Mouse (Mus musculus) bone marrow macrophage, adult 2 months (primary cell): ENCODE measurements around the gene Ilf3. TPM values are rescaled to one million over a fixed set of nuclear protein-coding genes. Genes with fewer than 3 reads are reported as not detected.

ENCODE experiments used
- H3K27ac ChIP-seq: 2 replicates; pipeline ENCODE4 v1.5.1; 2012; ENCODE audit warnings: low read depth, low read length; ENCODE audit not compliant: insufficient read depth
- H3K4me1 ChIP-seq: 2 replicates; pipeline ENCODE4 v1.6.1; 2012; ENCODE audit warnings: low read length; ENCODE audit not compliant: control insufficient read depth, insufficient read depth
- H3K4me3 ChIP-seq: 2 replicates; pipeline ENCODE4 v1.5.1; 2012; ENCODE audit warnings: mild to moderate bottlenecking, low read length, moderate library complexity; ENCODE audit not compliant: insufficient read depth
- CTCF ChIP-seq: IDR thresholded peaks from 2 replicates; pipeline ENCODE4 v1.5.1; 2012; ENCODE audit warnings: low read depth, mild to moderate bottlenecking, low read length, moderate library complexity
- POLR2A ChIP-seq: IDR thresholded peaks from 2 replicates; pipeline ENCODE4 v1.6.1; 2012; ENCODE audit warnings: mild to moderate bottlenecking, low read depth, low read length, borderline replicate concordance
- polyA plus RNA-seq: library from polyadenylated mRNA; stranded (reverse); fragments of >200 nt; gene quantifications from 2 replicates; pipeline ENCODE4 v1.2.4, GENCODE M21; 2012; ENCODE audit not compliant: missing spikeins, insufficient read depth, insufficient read length

Gene Ilf3
- polyA plus RNA-seq, 1 experiment = 42.9 TPM

DNA sequence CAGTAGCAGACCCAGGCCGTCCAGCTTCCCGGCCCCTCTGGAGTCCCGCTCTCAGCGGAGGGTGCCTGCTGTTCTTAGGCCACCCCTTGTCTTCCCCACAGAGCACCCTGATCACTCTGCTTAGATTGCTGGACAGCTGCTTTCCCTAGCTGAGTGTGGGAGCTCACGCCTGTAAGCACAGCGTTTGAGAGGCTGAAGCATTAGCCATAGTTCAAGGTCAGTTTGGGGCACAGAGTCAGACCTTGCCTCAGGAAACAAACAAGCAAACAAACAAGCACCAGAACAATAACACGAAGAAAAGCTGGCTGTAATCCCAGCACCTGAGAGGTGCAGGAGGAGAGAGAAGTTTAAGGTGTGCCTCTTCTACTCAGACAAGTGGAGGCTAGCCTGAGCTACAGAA, 64.4 kb downstream of the Ilf3 start:
- H3K4me1 ChIP-seq = peaks cover 56% of the 10 kb centered on the region
- no peak for TF ChIP-seq CTCF
- TF ChIP-seq POLR2A = no peak
- H3K4me3 ChIP-seq = no peak overlapping the region
- H3K27ac ChIP-seq = no peak overlapping the region

DNA sequence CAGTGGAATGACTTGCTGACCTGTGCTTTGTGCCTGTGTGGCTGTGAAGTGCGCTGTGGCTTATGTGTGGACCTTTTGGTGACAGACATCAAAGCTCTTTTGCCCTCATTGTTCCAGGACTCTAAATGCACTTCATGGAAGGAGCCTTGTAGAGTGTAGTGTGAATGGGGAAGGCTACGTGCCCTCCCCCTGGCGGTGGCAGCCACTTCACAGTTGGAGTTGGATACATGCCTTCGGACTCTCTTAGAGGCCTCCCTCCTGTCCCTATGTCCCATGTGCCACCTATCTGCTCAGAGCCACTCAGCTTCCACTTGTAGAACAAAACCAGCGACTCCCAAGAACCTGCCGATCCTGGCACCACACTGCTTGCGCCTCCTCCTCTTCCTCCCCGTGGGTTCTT, 66.1 kb downstream of the Ilf3 start:
- no peak for TF ChIP-seq CTCF
- TF ChIP-seq POLR2A = no peak
- H3K4me1 ChIP-seq = peaks cover 60% of the 10 kb centered on the region
- no peak overlapping the region for H3K4me3 ChIP-seq
- H3K27ac ChIP-seq = no peak overlapping the region

DNA sequence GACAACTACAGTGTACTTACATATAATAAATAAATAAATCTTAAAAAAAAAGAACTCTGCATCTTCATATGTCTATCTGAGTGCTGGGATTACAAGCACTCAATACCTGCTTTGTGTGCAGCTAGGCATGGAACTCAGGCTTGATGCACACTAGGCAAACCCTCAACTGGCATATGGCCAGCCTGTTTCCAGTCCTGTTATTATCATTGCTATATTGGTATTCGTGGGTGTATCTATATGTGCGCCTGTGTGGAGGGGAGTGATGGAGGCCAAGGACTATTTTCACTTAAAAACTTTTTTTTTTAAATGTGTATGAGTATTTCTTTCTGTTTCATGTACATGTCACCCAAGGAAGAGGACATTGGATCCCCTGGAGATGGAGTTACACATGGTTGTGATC, 66.7 kb downstream of the Ilf3 start:
- Histone ChIP-seq H3K4me3 (no peak overlapping the region), H3K4me1 (peaks cover 63% of the 10 kb centered on the region), H3K27ac (no peak overlapping the region)
- TF ChIP-seq POLR2A (no peak), CTCF (no peak)

DNA sequence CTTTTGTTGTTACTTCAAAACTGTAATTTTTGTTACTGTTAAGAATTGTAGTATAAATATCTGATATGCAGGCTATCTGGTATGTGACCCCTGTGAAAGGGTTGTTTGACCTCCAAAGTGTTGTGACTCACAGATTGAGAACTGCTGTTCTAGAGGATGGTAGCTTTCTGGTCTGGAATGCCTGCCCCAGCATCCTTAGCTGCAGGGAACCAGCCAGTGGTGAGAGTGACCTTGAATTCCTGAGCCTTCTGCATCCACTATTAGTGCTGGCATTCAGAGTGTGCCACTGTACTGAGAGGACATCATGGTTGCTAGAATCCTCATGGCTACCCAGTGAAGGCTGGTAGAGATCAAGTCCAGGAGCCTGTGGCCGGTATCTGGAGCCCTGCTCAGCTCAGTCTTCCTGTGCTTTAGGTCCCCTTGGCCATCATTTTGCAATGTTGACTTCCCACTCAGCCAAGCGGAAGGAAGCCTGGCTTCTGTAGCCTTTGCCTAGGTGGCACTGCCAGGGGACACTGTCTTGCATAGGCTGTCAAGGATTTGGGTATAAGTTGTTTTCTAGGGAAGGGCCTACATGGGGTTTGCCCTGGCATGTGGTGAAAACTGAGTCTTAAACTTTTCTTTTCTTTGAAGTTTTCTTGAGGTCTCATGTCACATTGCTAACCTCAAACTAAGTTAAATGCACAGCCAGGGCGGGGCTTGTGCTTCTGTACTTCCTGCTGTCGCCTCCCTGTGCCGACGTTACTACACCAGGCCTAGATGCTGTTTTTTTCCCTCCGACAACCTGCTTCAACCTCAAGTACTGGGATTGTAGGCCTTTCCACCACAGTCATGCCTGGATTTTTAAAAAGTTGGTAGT, 68.3 kb downstream of the Ilf3 start:
- peak overlapping the region; percentile 63 for H3K27ac ChIP-seq
- TF ChIP-seq CTCF (no peak), POLR2A (no peak)
- peaks cover 57% of the 10 kb centered on the region for H3K4me1 ChIP-seq
- no peak overlapping the region for H3K4me3 ChIP-seq

DNA sequence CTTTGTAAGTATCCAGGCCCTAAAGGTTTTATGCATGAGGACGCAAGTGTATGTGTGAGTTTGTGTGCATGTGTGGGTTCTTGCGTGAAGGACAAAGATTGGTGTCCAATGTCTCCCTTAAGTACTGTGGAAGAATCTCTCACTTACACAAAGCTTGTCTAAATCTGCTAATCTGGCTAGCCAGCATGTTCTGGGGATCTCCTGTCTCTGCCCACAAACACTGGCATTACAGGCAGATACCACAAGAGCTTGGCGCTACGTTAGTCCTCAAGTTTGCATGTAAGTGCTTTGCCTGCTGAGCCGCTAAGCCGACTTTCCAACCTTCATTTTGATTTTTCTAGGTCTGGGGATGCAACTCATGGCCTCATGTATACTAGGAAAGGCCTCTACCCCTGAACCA, 69.9 kb downstream of the Ilf3 start:
- H3K4me1 ChIP-seq = peaks cover 51% of the 10 kb centered on the region
- no peak overlapping the region for H3K4me3 ChIP-seq
- H3K27ac ChIP-seq = no peak overlapping the region
- no peak for TF ChIP-seq POLR2A
- TF ChIP-seq CTCF = no peak

DNA sequence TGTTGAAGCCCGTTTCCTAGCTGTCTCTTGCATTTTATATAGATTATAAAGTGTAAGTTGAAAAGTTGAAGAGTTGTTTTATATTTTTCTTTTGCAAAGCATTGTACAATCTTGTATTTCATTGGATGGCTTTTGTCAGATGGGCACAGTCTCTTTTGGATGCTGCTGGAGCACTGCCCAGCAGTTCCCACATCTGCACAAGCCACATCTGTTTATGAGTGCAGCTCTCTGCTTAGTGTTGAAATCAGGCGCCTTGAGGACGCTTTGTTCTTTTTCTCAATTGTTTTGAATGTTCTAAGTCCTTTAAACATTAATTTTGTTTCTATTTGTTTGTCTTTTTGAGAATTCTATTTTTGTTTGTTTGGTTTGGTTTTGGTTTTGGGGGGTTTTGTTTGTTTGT, 70.5 kb downstream of the Ilf3 start:
- Histone ChIP-seq H3K4me1 (peaks cover 49% of the 10 kb centered on the region), H3K27ac (no peak overlapping the region)
- TF ChIP-seq POLR2A (no peak), CTCF (no peak)

DNA sequence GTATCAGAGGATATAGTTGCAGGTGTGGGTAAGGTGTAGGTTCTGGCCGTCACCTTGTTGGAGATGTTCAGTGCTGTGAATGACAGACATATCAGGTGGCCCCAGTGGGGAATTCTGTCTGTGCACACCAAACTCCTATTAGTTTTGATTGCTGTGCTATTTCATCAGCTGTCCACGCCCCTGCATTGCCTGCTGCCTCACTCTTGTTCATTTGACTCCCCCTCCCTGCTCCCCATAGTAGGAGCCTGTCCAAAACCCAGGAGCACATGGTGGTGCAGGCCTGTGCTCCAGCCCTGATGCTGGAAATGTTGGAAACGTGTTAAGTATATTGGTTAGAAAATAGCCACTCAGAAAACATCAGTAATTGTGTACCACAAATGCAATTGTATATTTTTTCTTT, 71.8 kb downstream of the Ilf3 start:
- Histone ChIP-seq H3K4me3 (no peak overlapping the region), H3K4me1 (peaks cover 48% of the 10 kb centered on the region), H3K27ac (no peak overlapping the region)
- TF ChIP-seq CTCF (no peak), POLR2A (no peak)

More for the DNA sequence above, 70.5 kb downstream of the Ilf3 start:
- no peak overlapping the region for H3K4me3 ChIP-seq

DNA sequence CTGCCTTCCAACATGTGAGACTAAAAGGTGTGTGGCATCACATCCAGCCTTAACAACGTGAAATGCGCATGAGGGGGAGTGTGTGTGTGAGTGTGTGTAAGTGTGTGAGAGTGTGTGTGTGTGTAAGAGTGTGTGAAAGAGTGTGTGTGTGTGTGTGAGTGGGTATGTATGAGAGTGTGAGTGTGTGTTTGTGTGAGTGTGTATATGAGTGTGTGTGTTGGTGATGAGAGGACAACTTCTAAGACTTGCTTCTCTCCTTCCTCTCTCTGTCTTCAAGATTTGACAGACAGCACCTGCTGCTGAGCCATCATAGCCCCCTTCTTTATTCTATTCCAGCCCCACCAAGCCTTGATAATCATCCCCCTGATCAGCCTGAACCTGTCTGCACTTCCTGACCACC, 72.2 kb downstream of the Ilf3 start:
- H3K4me1 ChIP-seq = peaks cover 51% of the 10 kb centered on the region
- TF ChIP-seq POLR2A = no peak
- no peak for TF ChIP-seq CTCF
- H3K27ac ChIP-seq = no peak overlapping the region
- no peak overlapping the region for H3K4me3 ChIP-seq

DNA sequence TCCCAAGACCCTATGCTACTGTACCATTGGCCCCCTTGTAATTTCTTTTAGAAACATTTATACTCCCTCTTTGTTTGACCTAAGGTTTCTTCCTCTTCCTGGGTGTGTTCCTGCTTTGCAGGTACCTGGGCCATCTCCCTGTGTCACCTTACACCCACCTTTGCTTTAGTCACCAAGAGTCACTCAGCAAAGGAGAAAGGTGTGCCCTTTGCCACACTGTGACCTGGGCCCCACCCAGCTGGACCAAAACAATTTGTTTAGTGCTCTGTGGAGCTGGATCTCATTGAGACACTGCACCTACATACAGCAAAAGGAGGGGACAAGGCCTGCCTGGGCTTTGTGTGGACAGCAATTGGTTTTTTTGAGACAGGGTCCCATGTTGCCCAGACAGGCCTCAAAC, 72.7 kb downstream of the Ilf3 start:
- Histone ChIP-seq H3K27ac (no peak overlapping the region), H3K4me1 (peaks cover 49% of the 10 kb centered on the region), H3K4me3 (no peak overlapping the region)
- TF ChIP-seq POLR2A = no peak
- TF ChIP-seq CTCF = no peak

DNA sequence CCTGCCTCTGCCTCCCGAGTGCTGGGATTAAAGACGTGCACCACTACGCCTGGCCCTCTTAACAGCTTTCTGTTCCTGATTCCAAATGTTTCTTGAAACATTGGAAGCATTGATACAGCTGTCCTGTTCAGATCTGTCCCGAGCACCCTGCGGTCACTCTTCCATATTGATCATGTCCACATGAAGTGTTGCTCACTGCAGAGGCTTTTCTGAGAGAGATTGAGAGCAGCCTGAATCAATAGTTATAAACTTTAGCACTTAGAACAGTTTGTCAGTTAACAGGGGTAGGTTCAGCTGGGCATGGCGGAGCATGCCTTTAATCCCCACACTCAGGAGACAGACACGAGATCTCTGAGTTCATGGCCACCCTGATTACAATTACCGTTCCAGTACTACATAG, 76.2 kb downstream of the Ilf3 start:
- H3K4me3 ChIP-seq = no peak overlapping the region
- H3K27ac ChIP-seq = no peak overlapping the region
- peaks cover 29% of the 10 kb centered on the region for H3K4me1 ChIP-seq
- TF ChIP-seq POLR2A = no peak
- TF ChIP-seq CTCF = no peak
